In genomic region chr5:113456756-113457155, GRCm38 (mm10) we compare ENCODE assay signal across 22 mouse cellular contexts.
"Had no signal": no experiment of that assay in that cellular context is flagged by ENCODE, and none has a peak within 500 bp of the region (broad histone marks: within the 10 kb centered on the region; RNA-seq: fewer than 3 reads in every experiment).

No protein-coding gene starts in this region.

- ATAC-seq: intestine, embryonic 16.5 days; liver, embryonic 12.5 days had no signal

- H3K27me3 ChIP-seq: hindbrain, embryonic 15.5 days had no signal

- H3K9ac ChIP-seq: heart, embryonic 12.5 days; hindbrain, embryonic 15.5 days; kidney, embryonic 15.5 days; limb, embryonic 13.5 days; limb, embryonic 15.5 days; liver, embryonic 12.5 days; liver, embryonic 14.5 days had no signal

- DNase-seq: gastrocnemius, postnatal 25 days; heart, adult 18-20 months; heart, postnatal 10 days; heart, postnatal 4 days; kidney, adult 11 months; kidney, adult 2 months; kidney, adult 9 months; kidney, postnatal 14 days; kidney, postnatal 36 days; layer of hippocampus, adult 9-11 months; layer of hippocampus, postnatal 36 days had no signal

- H3K4me2 ChIP-seq: heart, embryonic 12.5 days; hindbrain, embryonic 15.5 days; kidney, embryonic 15.5 days; limb, embryonic 13.5 days; limb, embryonic 15.5 days; liver, embryonic 12.5 days had no signal

- H3K9me3 ChIP-seq: heart, embryonic 10.5 days; heart, embryonic 12.5 days; hindbrain, embryonic 15.5 days; kidney, embryonic 15.5 days; limb, embryonic 15.5 days; liver, embryonic 12.5 days had no signal

- H3K4me1 ChIP-seq: liver, embryonic 12.5 days had no signal

- H3K36me3 ChIP-seq: heart, embryonic 10.5 days; heart, embryonic 12.5 days; hindbrain, embryonic 15.5 days; kidney, embryonic 15.5 days; limb, embryonic 13.5 days; limb, embryonic 15.5 days; liver, embryonic 12.5 days had no signal

- H3K27ac ChIP-seq: heart, embryonic 10.5 days; kidney, embryonic 15.5 days; kidney, postnatal 0 days; left cerebral cortex, adult 2 months; limb, embryonic 13.5 days; limb, embryonic 15.5 days; liver, embryonic 12.5 days; liver, embryonic 14.5 days had no signal

- H3K4me3 ChIP-seq: heart, embryonic 10.5 days; heart, embryonic 12.5 days; hindbrain, embryonic 15.5 days; kidney, embryonic 15.5 days; left cerebral cortex, adult 2 months; limb, embryonic 13.5 days; limb, embryonic 15.5 days; liver, embryonic 12.5 days had no signal
